Mouse (Mus musculus): ENCODE data around the gene Shd. TPM values are rescaled to one million over a fixed set of nuclear protein-coding genes. Genes with fewer than 3 reads are reported as not detected.
A peak's percentile ranks its signal among the peaks of the same experiment; 100 is the strongest.

Shd gene
- total and polyA plus RNA-seq, 3 experiments, result 0.46 to 0.87 (median 0.47) TPM

DNA sequence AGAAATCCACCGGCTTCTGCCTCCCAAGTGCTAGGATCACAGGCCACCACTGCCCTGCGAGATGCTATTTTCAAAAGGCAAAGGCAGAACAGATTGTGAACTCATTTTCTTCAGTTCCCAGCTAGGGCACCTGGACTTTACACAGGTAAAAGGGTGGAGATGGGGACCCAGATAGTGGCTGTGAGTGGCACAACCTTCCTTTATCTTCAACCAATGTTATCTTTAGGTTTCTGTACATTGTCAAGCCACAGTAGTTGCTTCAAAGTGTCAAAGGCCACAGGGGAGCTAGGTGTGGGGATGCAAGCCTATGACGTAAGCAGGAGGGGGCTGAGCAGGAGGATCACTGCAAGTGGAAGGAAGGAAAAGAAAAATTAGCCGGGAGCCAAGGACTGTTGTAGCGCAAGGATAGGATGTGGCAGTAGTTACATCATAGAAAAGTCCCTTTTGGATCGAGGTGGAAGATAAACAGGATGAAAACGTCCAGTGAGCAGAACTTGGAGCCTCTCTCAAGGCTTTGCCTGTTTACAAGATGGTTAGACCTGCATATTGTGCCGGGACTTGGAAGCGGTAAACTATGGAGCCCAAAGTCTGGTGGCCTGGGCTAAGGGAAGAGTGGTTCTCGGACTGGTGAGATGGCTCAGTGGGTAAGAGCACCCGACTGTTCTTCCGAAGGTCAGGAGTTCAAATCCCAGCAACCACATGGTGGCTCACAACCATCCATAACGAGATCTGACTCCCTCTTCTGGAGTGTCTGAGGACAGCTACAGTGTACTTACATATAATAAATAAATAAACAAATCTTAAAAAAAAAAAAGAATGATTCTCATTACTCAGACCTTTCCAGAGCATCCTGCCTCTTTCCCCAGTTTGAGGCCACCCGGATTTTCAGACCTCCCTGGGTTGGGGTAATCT is 37.4 kb downstream of the Shd start:
- no peaks in the 10 kb centered on the region for H3K9me3 ChIP-seq (replicated peaks; ENCODE audit: low read length)
- peak overlapping the region in 1 of 3 experiments; percentile 77 for H3K4me3 ChIP-seq (replicated peaks in 1 of 3; ENCODE audit: low read depth in 2 of 3, low read length in 2 of 3, poor library complexity in 1 of 3)
- H3K4me2 ChIP-seq (ENCODE audit: insufficient read depth, low read depth, poor library complexity, severe bottlenecking), result 0 out of 2 replicates have a peak overlapping the region, but pooled peaks have one; percentile 31
- peaks cover 9 to 27% of the 10 kb centered on the region in 2 experiments for H3K4me1 ChIP-seq (ENCODE audit: control insufficient read depth in 1 of 2, insufficient read depth in 2 of 2)
- in situ Hi-C loops (cut with MboI; ENCODE audit: low pct_ligation_motif_present, low pct_unique_long_range_greater_than_20kb, low sequenced_read_pairs) (loop anchor here (5.0 kb wide), 1 partner anchor 35 kb away; the partner anchor contains the start of gene Shd), dilution Hi-C loops (cut with MboI; ENCODE audit: extremely low pct_ligation_motif_present, extremely low pct_unique_long_range_greater_than_20kb, low sequenced_read_pairs) (no loop called here)
- H3K27me3 ChIP-seq (replicated peaks), result peaks cover 4% of the 10 kb centered on the region
- no peak for DNase-seq (ENCODE audit: extremely low read depth)
- H3K36me3 ChIP-seq (replicated peaks in 1 of 2; ENCODE audit: control insufficient read depth in 1 of 2, insufficient read depth in 1 of 2, low read length in 1 of 2), result peaks cover 14 to 21% of the 10 kb centered on the region in 2 experiments
- no peak overlapping the region for H3K27ac ChIP-seq (ENCODE audit: insufficient read depth, low read depth)
- 0 out of 2 replicates have a peak, but pooled peaks have one; percentile 11 for TF ChIP-seq MYC (IDR thresholded peaks at IDR 0.05; ENCODE audit: low read depth, low read length)
- peak; percentile 56 for TF ChIP-seq TCF12 (IDR thresholded peaks at IDR 0.05; ENCODE audit: low read depth, low read length)
- no peak for TF ChIP-seq CHD2 (IDR thresholded peaks at IDR 0.05; ENCODE audit: low read length)
- no peak for TF ChIP-seq MAFK (IDR thresholded peaks at IDR 0.05; ENCODE audit: insufficient replicate concordance, low read length)
- peak in 1 of 2 experiments; percentile 39; a peak in 1 of 4 replicates for TF ChIP-seq CTCF (conservative IDR thresholded peaks at IDR 0.05 in 1 of 2, IDR thresholded peaks at IDR 0.05 in 1 of 2; ENCODE audit: low read depth in 2 of 2, low read length in 2 of 2)
- H3K79me2 ChIP-seq (replicated peaks; ENCODE audit: control insufficient read depth, extremely low read depth, insufficient read depth, poor library complexity, severe bottlenecking), result peaks cover 5% of the 10 kb centered on the region; the same call in 1 of the 2 replicates
- H3K9ac ChIP-seq (ENCODE audit: insufficient read depth, low read depth), result no peak overlapping the region

DNA sequence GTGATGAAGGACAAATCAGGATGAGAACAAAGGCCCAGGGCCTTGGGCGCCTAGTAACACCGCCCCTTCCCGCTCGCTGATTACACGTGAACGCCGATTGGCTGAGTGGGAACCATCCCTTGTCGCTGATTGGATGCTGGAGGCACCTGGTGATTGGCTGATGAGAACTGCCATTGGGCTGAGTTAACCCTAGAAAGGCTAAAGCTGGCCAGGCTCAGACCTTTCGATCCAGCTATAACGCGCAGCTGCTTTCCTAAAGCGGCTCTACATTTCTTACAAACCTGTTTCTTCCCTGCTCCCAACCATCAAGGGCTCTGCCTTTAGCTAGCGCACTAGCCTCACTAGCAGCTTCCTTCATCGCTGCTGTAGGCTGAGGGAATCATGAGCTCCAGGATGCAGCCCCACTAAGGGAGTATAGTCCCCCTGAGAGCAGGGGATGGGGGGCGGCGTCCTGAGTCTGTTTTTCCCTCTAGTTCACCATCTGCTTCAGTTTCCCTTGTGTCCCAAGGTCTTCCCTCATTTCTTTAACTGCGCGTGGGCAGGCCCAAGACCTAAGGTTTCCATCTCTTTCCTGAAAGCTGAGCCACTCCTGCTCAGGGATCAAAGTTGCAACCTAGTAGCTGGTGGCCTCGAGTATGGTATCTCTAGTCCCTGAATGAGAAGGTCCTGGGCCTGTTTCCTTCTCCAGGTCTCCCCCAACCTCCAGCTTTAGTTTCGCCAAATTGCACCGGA is 38.3 kb downstream of the Shd start:
- H3K4me2 ChIP-seq (ENCODE audit: insufficient read depth, low read depth, poor library complexity, severe bottlenecking), result peak overlapping the region; percentile 94
- peaks cover 16 to 25% of the 10 kb centered on the region in 2 experiments for H3K36me3 ChIP-seq (replicated peaks in 1 of 2; ENCODE audit: control insufficient read depth in 1 of 2, insufficient read depth in 1 of 2, low read length in 1 of 2)
- no peaks in the 10 kb centered on the region for H3K9me3 ChIP-seq (replicated peaks; ENCODE audit: low read length)
- in situ Hi-C loops (cut with MboI; ENCODE audit: low pct_ligation_motif_present, low pct_unique_long_range_greater_than_20kb, low sequenced_read_pairs), result loop anchor here (5.0 kb wide), 1 partner anchor 36 kb away; the partner anchor contains the start of gene Shd
- no peaks in the 10 kb centered on the region for H3K27me3 ChIP-seq (replicated peaks)
- H3K27ac ChIP-seq (ENCODE audit: insufficient read depth, low read depth), result peak overlapping the region; percentile 67
- peak; percentile 97 for DNase-seq (ENCODE audit: extremely low read depth)
- peak overlapping the region; percentile 62 to 91 (median 77) for H3K4me3 ChIP-seq (replicated peaks in 1 of 3; ENCODE audit: low read depth in 2 of 3, low read length in 2 of 3, poor library complexity in 1 of 3)
- peak overlapping the region; percentile 55 for H3K9ac ChIP-seq (ENCODE audit: insufficient read depth, low read depth)
- dilution Hi-C loops (cut with MboI; ENCODE audit: extremely low pct_ligation_motif_present, extremely low pct_unique_long_range_greater_than_20kb, low sequenced_read_pairs), result no loop called here
- peaks cover 5% of the 10 kb centered on the region; the same call in 1 of the 2 replicates for H3K79me2 ChIP-seq (replicated peaks; ENCODE audit: control insufficient read depth, extremely low read depth, insufficient read depth, poor library complexity, severe bottlenecking)
- H3K4me1 ChIP-seq (ENCODE audit: control insufficient read depth in 1 of 2, insufficient read depth in 2 of 2), result peaks cover 9 to 27% of the 10 kb centered on the region in 2 experiments
- TF ChIP-seq USF1 (IDR thresholded peaks at IDR 0.05; ENCODE audit: low read depth, low read length) (peak; percentile 42), E2F4 (IDR thresholded peaks at IDR 0.05; ENCODE audit: insufficient replicate concordance, low read depth, low read length) (peak; percentile 81; the same call in 1 of the 2 replicates), PAX5 (IDR thresholded peaks at IDR 0.05; ENCODE audit: low read length) (no peak), CHD2 (IDR thresholded peaks at IDR 0.05; ENCODE audit: low read length) (peak; percentile 68), POLR2A (IDR thresholded peaks at IDR 0.05; ENCODE audit: low read depth, low read length) (peak; percentile 73), RAD21 (IDR thresholded peaks at IDR 0.05; ENCODE audit: low read depth, low read length) (no peak), TBP (conservative IDR thresholded peaks at IDR 0.05; ENCODE audit: low read depth, low read length) (peak; percentile 76), MEF2A (IDR thresholded peaks at IDR 0.05; ENCODE audit: borderline replicate concordance, low read depth, low read length) (no peak), ZMIZ1 (IDR thresholded peaks at IDR 0.05; ENCODE audit: low read depth, low read length) (peak; percentile 86; the same call in 1 of the 2 replicates), MAFK (IDR thresholded peaks at IDR 0.05; ENCODE audit: insufficient replicate concordance, low read length) (no peak), CHD1 (IDR thresholded peaks at IDR 0.05; ENCODE audit: low read depth, low read length) (no peak), MYC (IDR thresholded peaks at IDR 0.05; ENCODE audit: low read depth, low read length) (0 out of 2 replicates have a peak, but pooled peaks have one; percentile 21), GABPA (IDR thresholded peaks at IDR 0.05; ENCODE audit: insufficient replicate concordance, low read depth, low read length) (no peak), ZKSCAN1 (IDR thresholded peaks at IDR 0.05; ENCODE audit: borderline replicate concordance, low read depth, low read length) (no peak), USF2 (conservative IDR thresholded peaks at IDR 0.05; ENCODE audit: low read depth, low read length) (no peak; the same call in 1 of the 2 replicates), POLR2AphosphoS2 (IDR thresholded peaks at IDR 0.05; ENCODE audit: low read depth, low read length) (peak; percentile 68), UBTF (IDR thresholded peaks at IDR 0.05; ENCODE audit: low read depth, low read length) (no peak), EP300 (IDR thresholded peaks at IDR 0.05; ENCODE audit: low read length) (no peak), JUN (IDR thresholded peaks at IDR 0.05; ENCODE audit: insufficient read depth, low read depth, low read length) (no peak), NELFE (IDR thresholded peaks at IDR 0.05; ENCODE audit: low read depth, low read length) (peak; percentile 86), TCF12 (IDR thresholded peaks at IDR 0.05; ENCODE audit: low read depth, low read length) (peak; percentile 39), CTCF (conservative IDR thresholded peaks at IDR 0.05 in 1 of 2, IDR thresholded peaks at IDR 0.05 in 1 of 2; ENCODE audit: low read depth in 2 of 2, low read length in 2 of 2) (no peak), SIN3A (IDR thresholded peaks at IDR 0.05; ENCODE audit: low read length) (peak; percentile 84), MAX (IDR thresholded peaks at IDR 0.05; ENCODE audit: low read length) (peak; percentile 52), ZNF384 (IDR thresholded peaks at IDR 0.05; ENCODE audit: low read depth, low read length) (no peak), ETS1 (conservative IDR thresholded peaks at IDR 0.05; ENCODE audit: low read depth, low read length) (no peak), SMC3 (IDR thresholded peaks at IDR 0.05; ENCODE audit: low read depth, low read length) (no peak)
